Mouse (Mus musculus): ENCODE data around the gene Wipf1. TPM values are rescaled to one million over a fixed set of nuclear protein-coding genes. Genes with fewer than 3 reads are reported as not detected.

Wipf1 gene
- polyA plus RNA-seq, 1 experiment: 13.7 TPM

GRCm38 (mm10) chr2:73522891-73523290 is 6.6 kb downstream of the Wipf1 start:
- Histone ChIP-seq H3K4me3 (no peak overlapping the region), H3ac (ENCODE audit: control insufficient read depth, insufficient read length) (no peak overlapping the region), H3K27me3 (ENCODE audit: control insufficient read depth, insufficient read depth, insufficient read length) (no peaks in the 10 kb centered on the region), H3K79me2 (ENCODE audit: control insufficient read depth, insufficient read depth) (peaks cover 91% of the 10 kb centered on the region), H3K4me2 (ENCODE audit: low read depth) (no peak overlapping the region), H3K36me3 (ENCODE audit: control insufficient read depth, insufficient read depth) (no peaks in the 10 kb centered on the region)
- TF ChIP-seq CEBPB (IDR thresholded peaks at IDR 0.05; ENCODE audit: insufficient read depth, poor library complexity, severe bottlenecking) (no peak), MYOD1 (IDR thresholded peaks at IDR 0.05; ENCODE audit: control insufficient read depth in 1 of 3, insufficient read length in 2 of 3, low read depth in 2 of 3) (no peak), TCF3 (IDR thresholded peaks at IDR 0.05; ENCODE audit: insufficient read length, low read depth) (no peak), REST (IDR thresholded peaks at IDR 0.05; ENCODE audit: insufficient read depth, insufficient read length) (no peak), MYOG (IDR thresholded peaks at IDR 0.05; ENCODE audit: control insufficient read depth in 1 of 3, insufficient read depth in 1 of 3, insufficient read length in 2 of 3, low read depth in 2 of 3) (no peak), TCF12 (IDR thresholded peaks at IDR 0.05; ENCODE audit: insufficient read depth, poor library complexity, severe bottlenecking) (no peak), SRF (IDR thresholded peaks at IDR 0.05; ENCODE audit: control insufficient read depth, insufficient read length, low read depth) (no peak), POLR2A (IDR thresholded peaks at IDR 0.05; ENCODE audit: insufficient read length, low read depth) (no peak)

DNA sequence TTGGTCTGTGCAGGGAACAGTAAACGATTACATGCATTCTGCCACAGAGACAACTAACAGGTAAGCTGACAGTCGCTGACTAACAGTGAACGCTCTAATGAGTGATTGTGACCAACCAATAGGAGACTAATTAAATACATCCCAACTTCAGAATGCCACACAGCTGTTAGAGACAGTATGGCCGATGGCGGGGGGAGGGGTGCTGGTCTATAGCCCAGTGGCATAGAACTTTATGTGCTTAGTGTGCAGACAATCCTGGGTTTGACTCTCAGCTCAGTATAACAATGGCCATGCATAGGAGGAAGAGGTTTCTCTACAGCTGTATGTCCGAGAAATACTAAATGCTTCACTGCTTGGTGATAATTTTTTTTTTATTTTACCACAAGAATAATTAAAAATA is 7.2 kb downstream of the Wipf1 start:
- no peak for TF ChIP-seq POLR2AphosphoS2 (IDR thresholded peaks at IDR 0.05; ENCODE audit: insufficient read length, low read depth)
- TF ChIP-seq USF1 (IDR thresholded peaks at IDR 0.05; ENCODE audit: low read depth): no peak
- TF ChIP-seq TCF12 (IDR thresholded peaks at IDR 0.05; ENCODE audit: insufficient read depth, poor library complexity, severe bottlenecking): no peak
- no peak for TF ChIP-seq MAX (IDR thresholded peaks at IDR 0.05; ENCODE audit: low read depth)
- no peak for TF ChIP-seq CEBPB (IDR thresholded peaks at IDR 0.05; ENCODE audit: insufficient read depth, poor library complexity, severe bottlenecking)
- no peak for TF ChIP-seq SRF (IDR thresholded peaks at IDR 0.05; ENCODE audit: control insufficient read depth, insufficient read length, low read depth)
- no peak for TF ChIP-seq E2F4 (IDR thresholded peaks at IDR 0.05; ENCODE audit: insufficient read depth)
- no peak for TF ChIP-seq MYOG (IDR thresholded peaks at IDR 0.05; ENCODE audit: control insufficient read depth in 1 of 3, insufficient read depth in 1 of 3, insufficient read length in 2 of 3, low read depth in 2 of 3)
- Histone ChIP-seq H3K4me2 (ENCODE audit: low read depth) (no peak overlapping the region), H3K36me3 (ENCODE audit: control insufficient read depth, insufficient read depth) (no peaks in the 10 kb centered on the region), H3K27me3 (ENCODE audit: control insufficient read depth, insufficient read depth, insufficient read length) (no peaks in the 10 kb centered on the region), H3K79me2 (ENCODE audit: control insufficient read depth, insufficient read depth) (peaks cover 91% of the 10 kb centered on the region), H3K4me3 (no peak overlapping the region), H3ac (ENCODE audit: control insufficient read depth, insufficient read length) (no peak overlapping the region)

DNA sequence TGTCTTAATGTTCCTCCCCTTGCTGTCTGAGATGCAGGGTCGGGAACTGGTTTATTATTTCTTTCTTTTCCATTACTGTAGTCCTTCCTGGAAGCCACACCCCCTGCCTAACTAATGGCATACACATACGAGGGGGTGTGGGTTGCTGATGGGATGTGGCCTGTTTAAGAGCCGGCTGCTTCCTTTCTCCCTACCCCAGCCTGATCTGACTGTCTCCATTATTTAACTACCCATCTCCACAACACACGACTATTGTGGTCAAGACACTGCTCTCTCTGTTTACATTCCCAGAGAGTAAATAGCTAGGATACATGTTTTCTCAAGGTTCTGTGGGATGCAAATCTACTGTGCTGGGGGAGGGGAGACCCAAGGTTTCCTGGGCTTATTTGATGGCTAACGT is 7.8 kb downstream of the Wipf1 start:
- no peak overlapping the region for H3K4me3 ChIP-seq
- H3K36me3 ChIP-seq (ENCODE audit: control insufficient read depth, insufficient read depth): no peaks in the 10 kb centered on the region
- H3K4me2 ChIP-seq (ENCODE audit: low read depth): peak overlapping the region; percentile 43
- peaks cover 94% of the 10 kb centered on the region for H3K79me2 ChIP-seq (ENCODE audit: control insufficient read depth, insufficient read depth)
- no peak for TF ChIP-seq REST (IDR thresholded peaks at IDR 0.05; ENCODE audit: insufficient read depth, insufficient read length)
- no peak for TF ChIP-seq POLR2AphosphoS2 (IDR thresholded peaks at IDR 0.05; ENCODE audit: insufficient read length, low read depth)
- TF ChIP-seq E2F4 (IDR thresholded peaks at IDR 0.05; ENCODE audit: insufficient read depth): no peak
- no peak for TF ChIP-seq MAX (IDR thresholded peaks at IDR 0.05; ENCODE audit: low read depth)
- no peak for TF ChIP-seq MYOD1 (IDR thresholded peaks at IDR 0.05; ENCODE audit: control insufficient read depth in 1 of 3, insufficient read length in 2 of 3, low read depth in 2 of 3)
- TF ChIP-seq MYOG (IDR thresholded peaks at IDR 0.05; ENCODE audit: control insufficient read depth in 1 of 3, insufficient read depth in 1 of 3, insufficient read length in 2 of 3, low read depth in 2 of 3): no peak
- no peak for TF ChIP-seq CEBPB (IDR thresholded peaks at IDR 0.05; ENCODE audit: insufficient read depth, poor library complexity, severe bottlenecking)
- TF ChIP-seq USF1 (IDR thresholded peaks at IDR 0.05; ENCODE audit: low read depth): no peak
- TF ChIP-seq TCF3 (IDR thresholded peaks at IDR 0.05; ENCODE audit: insufficient read length, low read depth): no peak
- TF ChIP-seq SRF (IDR thresholded peaks at IDR 0.05; ENCODE audit: control insufficient read depth, insufficient read length, low read depth): no peak
- TF ChIP-seq TCF12 (IDR thresholded peaks at IDR 0.05; ENCODE audit: insufficient read depth, poor library complexity, severe bottlenecking): no peak
- no peak for TF ChIP-seq POLR2A (IDR thresholded peaks at IDR 0.05; ENCODE audit: insufficient read length, low read depth)
- H3ac ChIP-seq (ENCODE audit: control insufficient read depth, insufficient read length): no peak overlapping the region
- H3K27me3 ChIP-seq (ENCODE audit: control insufficient read depth, insufficient read depth, insufficient read length): no peaks in the 10 kb centered on the region

GRCm38 (mm10) chr2:73518966-73519365 is 10.6 kb downstream of the Wipf1 start:
- no peak overlapping the region for H3K4me2 ChIP-seq (ENCODE audit: low read depth)
- no peak for TF ChIP-seq CEBPB (IDR thresholded peaks at IDR 0.05; ENCODE audit: insufficient read depth, poor library complexity, severe bottlenecking)
- TF ChIP-seq MAX (IDR thresholded peaks at IDR 0.05; ENCODE audit: low read depth): no peak
- TF ChIP-seq REST (IDR thresholded peaks at IDR 0.05; ENCODE audit: insufficient read depth, insufficient read length): no peak
- TF ChIP-seq MYOD1 (IDR thresholded peaks at IDR 0.05; ENCODE audit: control insufficient read depth in 1 of 3, insufficient read length in 2 of 3, low read depth in 2 of 3): no peak
- TF ChIP-seq E2F4 (IDR thresholded peaks at IDR 0.05; ENCODE audit: insufficient read depth): no peak
- no peak for TF ChIP-seq SRF (IDR thresholded peaks at IDR 0.05; ENCODE audit: control insufficient read depth, insufficient read length, low read depth)
- no peak for TF ChIP-seq POLR2A (IDR thresholded peaks at IDR 0.05; ENCODE audit: insufficient read length, low read depth)
- TF ChIP-seq TCF3 (IDR thresholded peaks at IDR 0.05; ENCODE audit: insufficient read length, low read depth): no peak
- TF ChIP-seq MYOG (IDR thresholded peaks at IDR 0.05; ENCODE audit: control insufficient read depth in 1 of 3, insufficient read depth in 1 of 3, insufficient read length in 2 of 3, low read depth in 2 of 3): no peak
- no peak for TF ChIP-seq TCF12 (IDR thresholded peaks at IDR 0.05; ENCODE audit: insufficient read depth, poor library complexity, severe bottlenecking)
- no peak for TF ChIP-seq POLR2AphosphoS2 (IDR thresholded peaks at IDR 0.05; ENCODE audit: insufficient read length, low read depth)
- no peaks in the 10 kb centered on the region for H3K36me3 ChIP-seq (ENCODE audit: control insufficient read depth, insufficient read depth)
- no peak overlapping the region for H3ac ChIP-seq (ENCODE audit: control insufficient read depth, insufficient read length)
- no peak overlapping the region for H3K4me3 ChIP-seq
- H3K27me3 ChIP-seq (ENCODE audit: control insufficient read depth, insufficient read depth, insufficient read length): no peaks in the 10 kb centered on the region
- peaks cover 97% of the 10 kb centered on the region for H3K79me2 ChIP-seq (ENCODE audit: control insufficient read depth, insufficient read depth)

DNA sequence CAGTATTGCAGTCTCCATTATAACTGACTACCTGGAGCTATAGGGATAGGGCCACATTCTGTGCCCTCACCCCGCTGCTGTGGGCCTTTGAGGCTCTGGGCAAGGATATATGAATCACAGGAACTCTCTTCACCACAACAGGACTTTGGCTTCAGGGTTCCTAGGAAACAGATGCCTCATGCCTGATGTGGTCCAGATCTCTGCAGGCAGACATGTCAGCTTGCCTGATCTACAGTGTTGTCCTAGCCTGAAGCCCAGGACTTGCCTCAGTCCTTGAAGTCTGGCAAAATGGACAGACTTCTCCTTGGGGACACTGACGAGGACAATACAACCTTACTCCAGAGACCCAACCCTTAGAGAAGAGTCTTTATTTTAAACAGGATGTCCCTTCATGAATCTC is 11.2 kb downstream of the Wipf1 start:
- TF ChIP-seq USF1 (IDR thresholded peaks at IDR 0.05; ENCODE audit: low read depth): no peak
- no peak for TF ChIP-seq E2F4 (IDR thresholded peaks at IDR 0.05; ENCODE audit: insufficient read depth)
- no peak for TF ChIP-seq SRF (IDR thresholded peaks at IDR 0.05; ENCODE audit: control insufficient read depth, insufficient read length, low read depth)
- TF ChIP-seq TCF3 (IDR thresholded peaks at IDR 0.05; ENCODE audit: insufficient read length, low read depth): no peak
- TF ChIP-seq MAX (IDR thresholded peaks at IDR 0.05; ENCODE audit: low read depth): no peak
- no peak for TF ChIP-seq REST (IDR thresholded peaks at IDR 0.05; ENCODE audit: insufficient read depth, insufficient read length)
- TF ChIP-seq MYOD1 (IDR thresholded peaks at IDR 0.05; ENCODE audit: control insufficient read depth in 1 of 3, insufficient read length in 2 of 3, low read depth in 2 of 3): no peak
- no peak for TF ChIP-seq TCF12 (IDR thresholded peaks at IDR 0.05; ENCODE audit: insufficient read depth, poor library complexity, severe bottlenecking)
- TF ChIP-seq CEBPB (IDR thresholded peaks at IDR 0.05; ENCODE audit: insufficient read depth, poor library complexity, severe bottlenecking): no peak
- H3K79me2 ChIP-seq (ENCODE audit: control insufficient read depth, insufficient read depth): peaks cover 97% of the 10 kb centered on the region
- no peaks in the 10 kb centered on the region for H3K36me3 ChIP-seq (ENCODE audit: control insufficient read depth, insufficient read depth)
- no peak overlapping the region for H3K4me2 ChIP-seq (ENCODE audit: low read depth)
- H3K27me3 ChIP-seq (ENCODE audit: control insufficient read depth, insufficient read depth, insufficient read length): no peaks in the 10 kb centered on the region
- no peak overlapping the region for H3ac ChIP-seq (ENCODE audit: control insufficient read depth, insufficient read length)
- no peak overlapping the region for H3K4me3 ChIP-seq
